Mouse (Mus musculus) spleen, postnatal 10 days (tissue): Measurements from ENCODE around the gene Ugt1a6a.

Experiments used
- DNase-seq, 2 experiments: peaks; one replicate each; pipeline ENCODE4 v3.0.0; 2021 to 2022; ENCODE audit warnings: low spot score in 2 of 2

Gene Ugt1a6a

DNA sequence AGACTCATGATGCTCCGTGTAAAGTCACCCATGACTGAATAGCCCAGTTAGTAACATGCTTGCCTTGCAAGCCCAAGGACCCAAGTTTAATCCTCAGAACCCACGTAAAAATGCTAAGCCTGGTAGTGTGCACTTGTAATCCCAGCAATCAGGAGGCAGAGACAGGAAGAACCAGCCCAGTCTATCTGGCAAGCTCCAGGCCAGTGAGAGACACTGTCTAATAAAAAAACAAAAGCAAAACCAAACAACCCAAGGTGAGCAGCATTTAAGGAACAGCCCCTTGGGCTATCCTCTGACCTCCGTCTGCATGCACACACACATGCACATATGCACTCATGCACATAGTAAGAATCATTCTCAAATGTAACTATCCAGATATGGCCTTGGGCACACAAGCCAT is 95.0 kb downstream of the Ugt1a6a start:
- DNase-seq, result peak in 1 of 2 experiments; percentile 17

DNA sequence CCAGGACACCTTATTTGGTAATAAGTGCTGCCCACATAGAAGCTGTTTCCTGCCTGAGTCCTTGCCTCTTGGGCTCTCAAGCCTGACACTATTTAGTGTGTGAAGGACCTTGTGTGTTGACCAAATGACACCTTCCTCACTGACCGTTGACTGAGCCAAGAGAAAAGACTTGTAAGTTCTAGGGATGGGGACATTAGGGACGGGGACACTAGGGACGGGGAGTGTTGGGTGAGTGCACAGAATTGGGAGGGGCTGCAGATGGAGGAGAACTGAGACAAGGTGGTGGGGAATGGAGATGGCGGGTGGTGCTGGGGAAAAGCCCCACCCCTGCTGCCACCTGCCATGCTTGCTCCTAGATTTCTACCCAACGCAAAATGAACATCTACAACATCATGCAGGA is 95.4 kb downstream of the Ugt1a6a start:
- peak in 1 of 2 experiments; percentile 22 for DNase-seq

DNA sequence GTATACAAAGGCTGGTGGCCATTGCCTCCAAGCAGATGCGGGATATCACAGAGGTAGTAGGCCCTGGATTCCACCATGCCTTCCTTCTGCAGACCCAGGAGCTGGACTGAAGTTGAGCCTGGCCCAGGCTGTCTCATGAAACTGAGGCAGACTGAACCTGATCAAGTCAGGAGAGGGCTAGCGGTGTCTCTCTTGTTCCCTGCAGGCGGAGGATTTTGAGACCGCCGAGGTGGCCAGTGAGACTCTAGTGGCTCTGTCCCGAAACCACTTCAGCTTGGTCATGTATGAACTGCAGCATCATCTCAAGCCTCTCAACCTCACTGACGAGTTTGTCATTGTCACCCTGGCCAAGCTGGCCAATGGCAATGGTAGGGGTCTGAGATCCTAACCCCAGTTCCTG is 95.8 kb downstream of the Ugt1a6a start:
- DNase-seq, result peak in 1 of 2 experiments; percentile 28

DNA sequence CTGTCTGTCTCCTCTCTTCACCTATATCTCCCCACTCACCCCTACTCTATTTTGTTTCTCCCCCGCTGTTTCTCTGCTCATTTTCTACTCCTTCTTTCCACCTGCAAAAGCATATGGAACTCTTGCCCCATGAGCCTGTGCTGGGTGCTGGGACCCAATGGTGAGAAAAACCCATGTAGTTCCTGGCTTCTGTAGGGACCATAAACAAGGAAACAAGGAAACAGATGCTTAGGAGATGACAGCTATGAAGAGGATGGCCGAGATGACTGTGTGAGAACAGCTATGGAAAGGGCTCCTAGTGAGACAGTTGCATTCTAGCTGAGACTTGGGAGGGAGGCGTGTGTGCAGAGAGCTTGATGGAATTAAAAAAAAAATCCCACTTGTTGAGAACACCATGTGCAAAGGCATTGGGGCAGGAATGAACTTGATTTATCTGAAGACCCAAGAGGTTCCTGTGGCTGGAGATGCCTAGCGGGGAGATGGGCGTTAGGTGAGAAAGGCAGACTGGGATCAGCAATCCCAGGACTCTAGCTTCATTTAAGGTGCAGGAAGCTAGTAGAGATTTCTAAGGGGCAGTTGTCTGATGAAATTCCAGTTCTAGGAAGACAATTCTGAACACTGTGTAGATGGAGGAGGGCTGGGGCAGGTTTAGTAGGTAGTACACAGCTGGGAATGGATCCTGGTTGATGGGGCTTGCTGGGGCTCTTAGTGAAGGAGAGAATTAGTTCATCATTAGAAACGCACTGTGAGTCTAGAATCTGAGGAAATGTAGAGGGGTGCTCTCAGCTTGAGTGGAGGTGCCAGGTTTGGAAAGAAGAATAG is 96.6 kb downstream of the Ugt1a6a start:
- peak in 1 of 2 experiments; percentile 15 for DNase-seq

DNA sequence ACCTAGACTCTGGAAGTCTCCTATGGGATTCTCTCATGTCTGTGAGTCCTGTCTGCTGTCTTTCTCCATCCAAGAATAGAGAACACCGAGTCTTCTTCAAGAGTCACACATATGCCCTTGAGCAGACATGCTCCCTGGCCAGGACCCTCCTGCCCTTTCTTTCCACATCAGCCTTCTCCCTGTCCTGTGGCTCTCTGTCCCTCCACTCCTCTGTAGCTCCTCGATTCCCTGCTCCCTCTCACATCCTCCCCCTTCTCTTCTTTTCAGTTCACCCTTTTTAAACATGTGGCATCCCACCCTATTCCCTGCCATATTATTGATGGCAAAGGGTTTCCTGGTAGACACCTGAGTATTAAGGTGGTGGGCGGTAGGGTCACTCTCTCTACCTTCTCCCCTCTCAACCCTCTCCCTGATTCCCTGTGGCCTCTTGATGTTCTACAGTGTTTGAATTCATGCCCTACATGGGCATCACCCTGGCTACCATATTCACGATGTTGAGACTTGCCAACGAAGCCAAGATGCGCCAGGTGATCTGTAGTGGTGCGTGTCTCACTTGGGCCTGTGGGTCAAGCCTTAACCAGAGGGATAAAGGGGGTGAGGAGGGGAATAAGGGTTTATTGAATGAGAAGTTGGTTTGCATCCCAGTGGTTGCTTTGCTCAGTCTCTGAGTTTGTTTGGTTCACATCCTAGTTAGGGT is 97.3 kb downstream of the Ugt1a6a start:
- peak in 1 of 2 experiments; percentile 26 for DNase-seq

DNA sequence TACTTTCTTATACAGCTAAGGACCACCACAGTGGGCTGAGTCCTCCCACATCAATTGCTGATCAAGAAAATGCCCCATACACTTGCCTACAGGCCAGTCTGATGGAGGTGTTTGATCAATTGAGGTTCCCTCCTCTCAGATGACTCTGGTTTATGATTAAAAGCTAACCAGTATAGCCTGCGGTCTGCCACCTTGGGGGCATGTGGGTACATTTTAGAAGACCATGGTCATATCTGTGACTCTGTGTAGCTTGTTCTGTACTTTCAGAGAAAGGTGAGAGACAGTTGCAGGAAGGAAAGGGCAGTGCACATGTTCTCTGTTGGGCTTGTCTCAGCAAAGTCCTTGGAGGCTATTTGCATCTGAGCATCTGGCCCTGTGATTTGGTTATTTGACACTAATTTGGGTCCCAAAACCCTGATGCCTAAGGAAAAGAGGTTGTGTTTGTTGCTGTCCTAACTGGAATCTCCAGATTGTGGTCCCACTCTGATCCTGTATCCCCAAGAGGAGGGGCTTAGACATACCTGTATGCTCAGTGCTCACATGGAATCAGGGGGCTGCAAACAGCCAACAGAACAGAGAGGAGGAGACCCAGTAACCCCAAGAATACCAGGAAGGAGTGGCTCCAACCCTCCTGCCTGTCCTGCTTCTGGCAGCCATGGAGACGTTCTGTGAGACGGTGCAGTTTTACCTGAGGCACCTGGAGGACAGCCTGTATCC is 98.2 kb downstream of the Ugt1a6a start:
- peak in 1 of 2 experiments; percentile 25 for DNase-seq

DNA sequence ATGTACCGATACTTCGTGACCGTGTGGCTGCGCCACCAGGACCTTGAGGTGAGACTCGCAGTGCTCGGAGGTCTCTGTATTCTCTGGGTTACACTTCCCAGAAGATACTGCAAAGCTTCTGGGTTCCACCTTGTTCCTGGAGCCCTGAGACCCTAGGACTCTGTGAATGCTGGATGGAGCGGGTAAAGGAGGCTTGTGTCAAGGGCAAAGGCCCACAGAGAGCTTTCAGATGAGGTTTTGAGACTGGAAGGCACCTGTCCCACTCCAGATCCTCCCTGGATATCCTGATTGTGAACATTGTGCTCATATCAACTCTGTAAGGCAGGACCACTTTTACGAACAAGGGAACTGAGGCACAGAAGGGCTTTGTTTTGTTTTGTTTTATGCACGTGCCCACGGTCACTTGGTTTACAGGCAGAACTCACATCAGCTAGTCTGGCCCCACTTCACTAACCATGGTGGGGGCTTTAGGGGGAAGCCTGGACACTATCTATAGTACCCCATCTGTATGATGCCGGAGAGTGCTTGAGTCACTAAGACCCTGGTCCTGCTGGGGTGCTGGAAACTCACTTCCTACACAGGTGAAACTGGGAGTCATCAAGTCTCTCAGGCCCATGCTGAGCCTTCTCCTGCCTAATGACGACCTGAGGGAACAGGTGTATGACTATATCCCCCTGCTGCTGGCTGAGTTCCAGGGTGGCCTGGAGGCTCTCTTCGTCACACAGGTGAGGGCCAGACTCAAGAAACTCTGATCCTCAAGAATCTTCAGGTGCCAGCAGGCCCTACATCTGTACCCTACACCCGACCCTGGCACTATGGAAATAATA is 99.0 kb downstream of the Ugt1a6a start:
- no peak for DNase-seq

DNA sequence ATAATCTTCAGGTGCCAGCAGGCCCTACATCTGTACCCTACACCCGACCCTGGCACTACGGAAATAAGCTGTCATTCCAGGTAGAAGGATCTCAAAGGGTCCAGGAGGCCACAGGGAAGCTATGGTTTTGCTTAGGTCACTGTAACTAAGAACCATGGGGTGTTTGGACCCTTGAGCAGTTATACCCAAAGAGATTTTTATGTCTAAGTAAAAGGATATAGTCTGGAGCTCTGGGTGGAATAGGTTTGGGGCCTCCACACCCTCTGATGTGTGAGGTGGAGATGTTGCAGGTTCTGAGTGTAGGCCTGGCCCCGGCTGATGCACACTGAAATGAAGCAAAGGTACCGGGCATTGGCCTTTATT is 99.6 kb downstream of the Ugt1a6a start:
- no peak for DNase-seq

DNA sequence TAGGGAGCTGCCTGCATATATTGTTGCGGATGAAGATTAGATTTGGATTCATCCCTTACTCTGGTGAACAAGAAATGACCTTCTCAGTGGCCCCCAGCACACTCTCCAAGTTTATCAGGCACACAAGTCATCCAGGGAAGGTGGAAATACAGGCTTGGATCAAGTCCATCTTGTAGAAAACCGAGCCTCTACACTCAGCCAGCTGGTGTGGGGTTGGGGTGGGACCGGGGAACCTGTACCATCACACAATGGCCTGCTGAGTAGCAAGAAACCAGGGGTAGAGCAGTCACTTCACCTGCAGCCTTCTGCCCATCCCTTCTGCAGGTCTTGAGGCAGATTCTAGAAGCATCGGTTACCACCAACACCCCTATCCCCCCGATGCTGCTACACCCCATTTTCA is 100.0 kb downstream of the Ugt1a6a start:
- no peak for DNase-seq

DNA sequence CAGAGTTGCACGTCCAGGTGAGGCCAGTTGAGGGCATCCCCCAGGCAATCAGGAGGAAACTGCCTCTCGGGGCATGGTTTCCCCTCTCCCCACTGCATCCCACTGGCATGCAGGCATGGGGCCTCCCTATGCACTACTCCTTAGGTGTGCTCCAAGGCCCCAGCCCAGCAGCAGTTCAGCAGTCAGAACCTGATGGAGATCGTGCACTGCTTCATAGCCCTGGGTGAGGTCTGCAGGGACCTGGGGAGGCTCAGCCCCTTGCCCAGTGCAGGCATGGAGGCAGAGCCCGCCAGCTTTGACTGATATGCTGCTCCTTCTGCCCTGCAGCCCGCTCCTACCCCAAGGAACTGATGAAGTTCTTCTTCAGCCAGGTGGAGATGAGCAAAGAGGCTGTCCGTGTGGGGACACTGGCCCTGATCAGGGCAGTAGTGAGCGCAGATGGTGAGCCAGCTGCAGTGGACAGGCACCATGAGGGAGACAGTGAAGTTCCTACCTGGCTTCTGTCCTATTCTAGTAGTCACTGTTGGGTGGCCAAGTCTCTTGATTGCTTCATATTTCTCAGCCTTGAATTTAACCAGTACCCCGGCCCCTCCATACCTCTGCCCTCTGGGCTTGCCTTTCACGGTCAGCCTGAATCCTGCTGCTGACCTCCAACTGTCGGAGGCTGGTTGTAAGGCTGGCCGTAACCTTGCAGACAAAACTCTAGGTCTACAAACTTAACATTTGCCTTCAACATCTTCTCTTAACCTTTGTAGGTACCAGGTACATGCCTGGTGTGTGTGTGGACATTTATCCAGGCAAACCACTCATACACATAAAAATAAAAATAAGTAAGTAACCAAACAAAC is 100.7 kb downstream of the Ugt1a6a start:
- DNase-seq, result no peak

DNA sequence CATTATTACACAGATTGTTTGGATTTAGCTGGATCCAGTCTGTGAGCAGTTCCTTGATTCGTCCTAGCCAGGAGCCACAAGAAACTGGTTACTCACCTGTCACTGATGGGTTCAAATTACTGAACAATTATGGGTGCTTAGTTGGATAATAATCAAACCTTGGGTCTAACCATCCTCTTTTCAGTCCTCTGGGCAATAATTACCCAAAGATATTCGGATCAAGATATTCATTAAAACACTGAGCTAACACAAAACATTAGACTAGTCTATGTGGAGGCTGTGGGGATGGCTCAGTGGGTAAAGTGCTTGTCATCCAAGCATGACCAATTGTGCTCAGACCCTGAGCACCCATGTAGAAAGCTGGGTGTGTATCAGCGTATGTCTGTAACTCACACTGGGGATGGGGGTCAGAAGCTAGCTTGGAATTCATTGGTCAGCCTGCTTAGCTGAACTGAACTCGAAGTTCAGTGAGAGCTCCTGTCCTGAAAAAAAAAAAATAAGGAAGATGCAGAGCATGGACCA is 101.3 kb downstream of the Ugt1a6a start:
- no peak for DNase-seq

DNA sequence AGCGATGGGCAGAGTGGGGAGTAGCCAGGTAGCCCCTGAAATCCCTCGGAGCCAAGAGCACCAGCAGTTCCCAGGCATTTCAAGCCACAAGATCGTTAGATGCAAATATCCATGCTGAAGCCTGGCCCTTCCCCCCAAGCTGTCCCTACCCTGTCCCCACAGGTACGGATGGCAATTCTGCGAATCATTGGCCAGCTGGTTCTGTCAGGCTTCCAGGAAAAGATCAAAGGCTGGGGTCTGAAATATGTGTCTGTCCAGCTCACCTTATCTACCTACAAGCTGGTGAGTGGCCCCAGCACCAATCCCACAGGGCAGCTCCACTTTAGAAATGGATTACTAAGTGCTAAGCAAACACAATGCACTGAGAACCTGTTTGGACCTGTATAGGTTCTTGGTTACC is 102.7 kb downstream of the Ugt1a6a start:
- DNase-seq, result no peak

DNA sequence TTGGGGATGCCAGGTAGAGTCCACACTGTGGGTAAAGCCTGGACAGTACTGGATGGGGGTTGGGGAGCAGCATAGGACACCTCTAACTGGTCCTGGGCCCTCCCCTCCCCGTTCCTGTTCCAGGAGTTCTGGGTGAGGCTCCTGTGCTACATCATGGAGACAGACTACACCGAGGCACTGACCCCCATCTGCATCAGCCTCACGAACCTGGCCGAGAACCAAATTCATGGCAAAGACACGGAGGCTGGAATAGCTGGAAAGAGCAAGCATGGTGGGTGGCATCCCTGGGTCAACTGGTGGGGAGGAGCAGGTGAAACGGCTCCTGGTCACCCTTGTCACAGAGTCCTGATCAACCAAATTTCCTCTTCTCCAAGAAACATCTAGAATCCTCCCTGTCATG is 104.2 kb downstream of the Ugt1a6a start:
- no peak for DNase-seq

DNA sequence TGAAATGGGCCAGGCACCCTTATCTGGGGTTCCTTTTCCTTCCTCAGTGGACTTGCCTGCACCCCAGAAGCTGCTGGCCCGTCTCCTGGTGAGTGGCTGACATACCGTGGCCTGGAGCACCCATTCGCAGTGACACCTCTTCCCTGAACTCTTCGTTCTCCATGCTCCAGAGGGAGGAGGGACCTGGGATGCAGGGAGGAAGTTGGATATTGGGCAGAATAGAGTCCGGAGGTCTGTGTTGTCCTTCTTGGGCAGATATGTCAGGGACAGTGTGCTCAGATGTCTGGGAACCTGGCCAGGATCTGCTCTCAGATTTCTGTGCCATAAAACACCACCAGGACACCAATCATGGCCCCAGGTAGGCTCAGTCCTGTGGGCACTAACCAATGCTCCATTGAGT is 105.5 kb downstream of the Ugt1a6a start:
- DNase-seq, result no peak

DNA sequence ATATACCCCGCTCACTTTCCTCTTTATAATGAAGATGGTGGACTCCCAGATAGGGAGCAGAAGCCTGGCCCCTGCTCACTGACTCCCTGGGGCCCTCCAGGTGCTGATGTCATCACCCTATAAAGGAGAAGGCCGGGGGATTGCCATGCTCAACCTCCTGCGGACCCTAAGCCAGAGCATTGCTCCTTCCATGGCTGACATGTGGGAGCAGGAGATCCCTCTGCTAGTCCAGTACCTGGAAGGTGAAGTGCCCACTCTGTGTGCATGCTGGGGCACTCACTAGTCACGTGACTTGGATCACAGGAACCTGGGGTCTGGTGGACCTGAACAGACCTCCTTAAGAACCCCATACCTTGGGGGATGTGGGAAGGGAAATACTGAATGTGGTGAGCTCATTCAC is 106.0 kb downstream of the Ugt1a6a start:
- no peak for DNase-seq

DNA sequence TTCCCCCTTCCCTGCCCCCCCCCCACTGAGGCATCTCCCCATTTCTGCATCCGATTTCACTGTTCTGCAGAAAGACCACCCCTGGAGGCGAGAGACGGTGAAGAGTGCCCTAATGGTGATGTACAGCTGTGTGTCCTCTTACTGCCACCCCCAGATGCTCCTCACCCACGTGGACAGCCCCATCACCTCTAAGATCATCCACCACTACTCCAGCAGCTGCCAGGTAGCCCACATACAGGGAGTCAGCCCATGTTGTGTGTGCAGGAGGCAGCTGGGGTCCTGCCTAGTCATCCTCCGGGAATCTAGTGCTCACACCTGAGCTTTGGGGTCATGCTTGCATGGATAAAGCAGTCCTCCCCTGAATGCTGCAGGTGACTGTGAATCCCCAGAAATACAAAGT is 109.3 kb downstream of the Ugt1a6a start:
- DNase-seq, result no peak

DNA sequence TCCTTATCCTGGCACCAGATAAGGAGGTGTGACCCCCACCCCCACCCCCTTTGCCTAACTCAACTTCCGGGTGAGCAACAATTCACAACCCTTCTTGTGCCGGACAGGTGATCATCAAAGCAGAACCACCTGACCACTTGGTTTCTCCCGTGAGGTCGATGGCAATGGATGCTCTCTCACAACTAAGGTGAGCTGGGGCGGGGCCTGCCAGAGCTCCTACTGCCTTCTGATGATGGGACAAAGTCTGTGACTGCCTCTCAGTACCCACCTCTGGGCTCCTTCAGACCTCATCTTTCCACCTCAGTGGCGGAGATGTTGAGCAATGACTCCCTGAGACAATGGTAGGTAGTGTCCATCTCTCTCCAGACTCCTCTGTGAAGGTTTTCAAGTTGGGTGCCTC is 111.3 kb downstream of the Ugt1a6a start:
- no peak for DNase-seq

DNA sequence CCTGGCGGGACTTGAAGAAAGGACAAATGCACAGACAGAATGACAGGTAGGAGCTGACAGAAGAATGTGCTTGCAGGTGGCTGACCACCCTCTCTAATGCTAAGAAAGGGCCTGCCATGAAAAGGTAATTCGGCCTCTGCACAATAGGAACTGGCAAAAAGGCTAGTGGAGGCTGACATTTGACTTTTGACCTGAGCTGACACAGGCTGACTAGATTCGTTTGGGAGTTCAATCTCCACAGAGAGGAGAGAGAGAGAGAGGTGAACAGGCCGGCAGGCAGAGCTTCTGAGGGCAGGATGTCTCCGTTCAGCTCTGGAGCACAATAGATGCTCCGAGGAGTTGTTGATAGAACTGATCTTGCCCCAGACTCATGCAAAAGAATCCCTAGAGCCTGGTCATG is 111.8 kb downstream of the Ugt1a6a start:
- no peak for DNase-seq

DNA sequence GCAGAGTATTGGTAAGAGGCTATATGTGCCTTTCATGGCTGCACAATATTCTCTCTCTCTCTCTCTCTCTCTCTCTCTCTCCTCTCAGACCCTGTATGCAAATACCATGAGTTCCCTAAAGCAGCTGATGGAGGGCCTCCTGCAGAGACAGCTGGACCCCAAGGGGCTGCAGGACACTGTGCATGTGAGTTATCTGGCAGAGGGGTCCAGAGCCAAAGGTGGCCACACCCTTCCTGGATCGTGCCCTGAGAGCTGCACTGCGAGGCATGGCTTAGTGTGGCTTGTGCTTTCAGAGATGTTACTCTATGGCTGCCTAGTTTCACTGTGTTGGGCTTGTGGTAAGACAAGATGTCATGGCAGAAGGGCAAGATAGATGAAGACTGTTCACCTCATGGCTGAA is 113.1 kb downstream of the Ugt1a6a start:
- DNase-seq, result no peak

DNA sequence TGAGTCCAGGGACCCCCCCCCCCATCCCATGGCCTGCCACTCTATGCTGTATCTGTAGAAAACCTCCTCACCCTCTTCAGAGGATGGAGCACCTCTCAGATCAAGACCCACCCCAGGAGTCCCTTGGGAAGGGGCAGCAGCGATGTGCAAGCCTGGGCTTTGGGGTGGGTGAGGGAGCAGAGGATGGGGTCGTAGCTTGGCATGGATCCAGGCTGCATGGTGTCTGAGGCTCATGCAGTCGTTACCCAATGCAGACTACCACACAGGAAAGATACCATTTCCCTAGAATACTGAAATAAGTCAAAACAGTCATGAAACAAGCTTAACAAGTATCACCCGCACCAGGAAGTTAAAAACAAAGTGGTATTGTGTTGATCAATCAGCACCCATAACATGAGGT is 114.0 kb downstream of the Ugt1a6a start:
- no peak for DNase-seq

DNA sequence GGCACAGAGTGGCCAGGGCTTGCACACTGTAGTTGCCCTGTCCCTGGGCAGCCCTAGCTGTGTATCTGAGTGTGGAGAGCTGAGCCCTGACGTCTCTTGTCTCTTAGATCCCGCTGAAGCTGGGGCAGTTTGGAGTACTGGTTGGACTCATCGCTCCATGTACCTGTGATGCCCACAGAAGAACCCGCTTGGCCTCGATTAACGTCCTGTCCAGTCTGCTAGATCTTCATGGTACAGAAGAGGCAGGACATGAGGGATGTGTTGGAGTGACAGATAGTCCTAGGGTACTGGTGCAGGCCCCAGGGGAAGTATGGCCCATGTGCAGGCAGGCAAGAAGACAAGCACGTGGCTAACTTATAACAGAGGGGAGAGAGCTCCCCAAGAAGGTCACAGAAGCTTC is 115.0 kb downstream of the Ugt1a6a start:
- no peak for DNase-seq
